Mouse (Mus musculus) embryonic facial prominence, embryonic 11.5 days (tissue): ENCODE measurements around the gene Tnfrsf8. TPM values are rescaled to one million over a fixed set of nuclear protein-coding genes. Genes with fewer than 3 reads are reported as not detected.

Experiments
- ATAC-seq: fragments of 200-750 bp; cut with Nextera tagmentation; replicated peaks from 2 replicates; pipeline ENCODE4 v1.8.0; 2017; ENCODE audit warnings: low read depth; ENCODE audit not compliant: insufficient number of reproducible peaks, low FRiP score, low TSS enrichment
- DNase-seq: peaks from one replicate; pipeline ENCODE4 v3.0.0-alpha.2; 2015; ENCODE audit warnings: low spot score
- H3K27ac ChIP-seq: fragments of 300-500 bp; sonication (generic); replicated peaks from 2 replicates; pipeline ENCODE4 v1.5.1; 2014; ENCODE audit warnings: mild to moderate bottlenecking, low read depth, low read length, control low read depth
- H3K27me3 ChIP-seq: fragments of 300-500 bp; sonication (generic); 2 replicates; pipeline ENCODE4 v1.6.1; 2014; ENCODE audit warnings: mild to moderate bottlenecking, low read length, moderate library complexity, mixed read lengths; ENCODE audit not compliant: control insufficient read depth, insufficient read depth
- H3K36me3 ChIP-seq: fragments of 300-500 bp; sonication (generic); replicated peaks from 2 replicates; pipeline ENCODE4 v1.6.1; 2014; ENCODE audit warnings: low read depth, mild to moderate bottlenecking, low read length, moderate library complexity, mixed read lengths; ENCODE audit not compliant: control insufficient read depth, insufficient read depth
- H3K4me1 ChIP-seq: fragments of 300-500 bp; sonication (generic); 2 replicates; pipeline ENCODE4 v1.6.1; 2014; ENCODE audit warnings: low read length, mixed read lengths; ENCODE audit not compliant: control insufficient read depth, insufficient read depth
- H3K4me2 ChIP-seq: fragments of 300-500 bp; sonication (generic); 2 replicates; pipeline ENCODE4 v1.6.1; 2014; ENCODE audit warnings: low read depth, mild to moderate bottlenecking, control low read depth, low read length, moderate library complexity
- H3K4me3 ChIP-seq: fragments of 300-500 bp; sonication (generic); 2 replicates; pipeline ENCODE4 v1.5.1; 2014; ENCODE audit warnings: low read depth, low read length, control low read depth
- H3K9ac ChIP-seq: fragments of 300-500 bp; sonication (generic); replicated peaks from 2 replicates; pipeline ENCODE4 v1.6.1; 2014; ENCODE audit warnings: mild to moderate bottlenecking, control low read depth, low read length
- H3K9me3 ChIP-seq: fragments of 300-500 bp; sonication (generic); replicated peaks from 2 replicates; pipeline ENCODE4 v1.6.1; 2016; ENCODE audit warnings: mild to moderate bottlenecking, low read length, inconsistent platforms, mixed read lengths; ENCODE audit not compliant: control insufficient read depth
- WGBS: fragments of 180-500 bp; shearing (Covaris S2); extraction: QIAGEN DNeasy Blood & Tissue Kit; methylation state at CpG from one replicate; pipeline ENCODE4 v1.1.7; 2014; 5-methylcytosine and 5-hydroxymethylcytosine counted together
- polyA plus RNA-seq: library from polyadenylated mRNA; unstranded; fragments of >200 nt; fragmentation: Nextera tagmentation; extraction: Ambion mirVana; gene quantifications from 2 replicates; pipeline ENCODE4 v1.2.1, GENCODE M21; 2014

The Tnfrsf8 gene
- polyA plus RNA-seq, 1 experiment from 2014 or later = 0.08 TPM

GRCm38 (mm10) chr4:145286369-145287120 lies 28.4 kb downstream of the Tnfrsf8 start:
- Histone ChIP-seq H3K4me1 (no peaks in the 10 kb centered on the region), H3K4me3 (no peak overlapping the region), H3K4me2 (no peak overlapping the region), H3K9me3 (no peaks in the 10 kb centered on the region), H3K36me3 (no peaks in the 10 kb centered on the region), H3K27me3 (no peaks in the 10 kb centered on the region), H3K9ac (no peak overlapping the region), H3K27ac (no peak overlapping the region)
- WGBS = 47% methylated on average over 4 of the region's 4 CpGs
- ATAC-seq (peak; percentile 60; the same call in 1 of the 2 replicates), DNase-seq (peak; percentile 82)

GRCm38 (mm10) chr4:145284675-145285074 lies 30.3 kb downstream of the Tnfrsf8 start:
- Histone ChIP-seq H3K36me3 (no peaks in the 10 kb centered on the region), H3K4me3 (no peak overlapping the region), H3K4me2 (no peak overlapping the region), H3K27ac (no peak overlapping the region), H3K4me1 (no peaks in the 10 kb centered on the region), H3K9me3 (no peaks in the 10 kb centered on the region), H3K9ac (no peak overlapping the region), H3K27me3 (no peaks in the 10 kb centered on the region)
- WGBS = 89% methylated on average over 4 of the region's 4 CpGs
- no peak for DNase-seq
- no peak for ATAC-seq

- ATAC-seq = no peak
- 75% methylated on average over 6 of the region's 6 CpGs for WGBS
- Histone ChIP-seq H3K4me3 (no peak overlapping the region), H3K9me3 (no peaks in the 10 kb centered on the region), H3K9ac (no peak overlapping the region), H3K27ac (no peak overlapping the region), H3K4me1 (no peaks in the 10 kb centered on the region), H3K36me3 (no peaks in the 10 kb centered on the region), H3K4me2 (no peak overlapping the region), H3K27me3 (no peaks in the 10 kb centered on the region)
- no peak for DNase-seq
These were observed 31.5 kb downstream of the Tnfrsf8 start for GRCm38 (mm10) chr4:145283441-145283840.

DNA sequence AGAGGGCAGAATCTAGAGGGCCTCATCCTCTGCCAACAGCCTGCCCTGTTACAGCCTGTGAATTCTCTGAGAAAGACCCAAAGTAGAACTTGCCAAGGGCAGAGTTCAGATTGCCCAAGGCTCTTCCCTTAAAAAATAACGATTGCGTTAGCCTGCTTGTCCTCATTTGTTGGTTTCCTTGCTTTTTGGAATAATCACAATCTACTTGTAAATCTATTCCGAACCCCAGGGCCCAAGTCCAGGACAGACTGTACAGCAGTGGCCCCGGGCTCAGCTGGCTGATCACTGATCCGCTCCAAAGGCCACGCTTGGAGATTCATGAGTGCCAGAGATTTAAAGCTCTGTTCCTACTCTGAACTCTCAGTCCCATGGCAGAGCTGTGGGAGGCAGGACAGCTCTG lies 34.0 kb downstream of the Tnfrsf8 start:
- no peak for ATAC-seq
- H3K27me3 ChIP-seq = no peaks in the 10 kb centered on the region
- 83% methylated on average over 6 of the region's 6 CpGs for WGBS
- H3K4me2 ChIP-seq = no peak overlapping the region
- no peak overlapping the region for H3K9ac ChIP-seq
- H3K4me3 ChIP-seq = no peak overlapping the region
- no peak overlapping the region for H3K27ac ChIP-seq
- DNase-seq = no peak
- H3K36me3 ChIP-seq = no peaks in the 10 kb centered on the region
- no peaks in the 10 kb centered on the region for H3K4me1 ChIP-seq
- no peaks in the 10 kb centered on the region for H3K9me3 ChIP-seq

DNA sequence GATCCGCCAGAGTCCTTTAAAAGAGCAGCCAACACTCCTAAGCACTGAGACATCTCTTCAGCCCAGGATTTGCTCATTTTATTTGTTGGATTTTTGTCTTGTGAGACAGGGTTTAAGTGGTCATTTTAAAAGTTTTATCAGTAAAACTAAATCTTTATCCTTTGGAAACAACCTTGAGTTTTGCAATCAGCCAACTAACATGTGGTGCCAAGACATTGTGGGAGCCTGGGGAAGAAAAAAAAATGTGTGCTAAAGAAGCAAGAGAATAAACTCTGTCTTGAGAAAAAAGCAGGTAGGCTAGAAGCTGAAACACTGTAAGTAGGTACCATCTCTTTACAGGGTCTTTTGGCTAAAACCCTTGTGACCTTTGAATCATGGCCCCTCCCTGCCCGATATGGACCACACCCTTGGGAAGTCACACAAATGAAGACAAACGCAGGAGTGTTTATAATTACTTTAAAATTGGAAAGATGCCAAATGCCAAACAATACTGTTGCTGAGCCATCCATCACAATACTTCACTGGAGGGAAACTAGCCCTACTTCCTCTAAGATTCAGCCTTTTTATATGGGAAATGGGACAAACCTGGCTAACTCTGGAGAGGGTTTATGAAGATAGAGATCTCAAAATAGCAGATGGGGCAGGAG lies 36.1 kb downstream of the Tnfrsf8 start:
- H3K27ac ChIP-seq = no peak overlapping the region
- no peaks in the 10 kb centered on the region for H3K9me3 ChIP-seq
- H3K9ac ChIP-seq = no peak overlapping the region
- ATAC-seq = no peak
- H3K4me3 ChIP-seq = no peak overlapping the region
- WGBS = 80% methylated on average over 3 of the region's 3 CpGs
- H3K4me2 ChIP-seq = no peak overlapping the region
- H3K4me1 ChIP-seq = no peaks in the 10 kb centered on the region
- no peaks in the 10 kb centered on the region for H3K36me3 ChIP-seq
- no peaks in the 10 kb centered on the region for H3K27me3 ChIP-seq
- no peak for DNase-seq

GRCm38 (mm10) chr4:145278231-145278630 lies 36.7 kb downstream of the Tnfrsf8 start:
- Histone ChIP-seq H3K4me3 (no peak overlapping the region), H3K4me1 (no peaks in the 10 kb centered on the region), H3K9me3 (no peaks in the 10 kb centered on the region), H3K27me3 (no peaks in the 10 kb centered on the region), H3K4me2 (no peak overlapping the region), H3K9ac (no peak overlapping the region), H3K36me3 (no peaks in the 10 kb centered on the region), H3K27ac (no peak overlapping the region)
- DNase-seq (no peak), ATAC-seq (no peak)
- WGBS = 90% methylated on average over 2 of the region's 2 CpGs

DNA sequence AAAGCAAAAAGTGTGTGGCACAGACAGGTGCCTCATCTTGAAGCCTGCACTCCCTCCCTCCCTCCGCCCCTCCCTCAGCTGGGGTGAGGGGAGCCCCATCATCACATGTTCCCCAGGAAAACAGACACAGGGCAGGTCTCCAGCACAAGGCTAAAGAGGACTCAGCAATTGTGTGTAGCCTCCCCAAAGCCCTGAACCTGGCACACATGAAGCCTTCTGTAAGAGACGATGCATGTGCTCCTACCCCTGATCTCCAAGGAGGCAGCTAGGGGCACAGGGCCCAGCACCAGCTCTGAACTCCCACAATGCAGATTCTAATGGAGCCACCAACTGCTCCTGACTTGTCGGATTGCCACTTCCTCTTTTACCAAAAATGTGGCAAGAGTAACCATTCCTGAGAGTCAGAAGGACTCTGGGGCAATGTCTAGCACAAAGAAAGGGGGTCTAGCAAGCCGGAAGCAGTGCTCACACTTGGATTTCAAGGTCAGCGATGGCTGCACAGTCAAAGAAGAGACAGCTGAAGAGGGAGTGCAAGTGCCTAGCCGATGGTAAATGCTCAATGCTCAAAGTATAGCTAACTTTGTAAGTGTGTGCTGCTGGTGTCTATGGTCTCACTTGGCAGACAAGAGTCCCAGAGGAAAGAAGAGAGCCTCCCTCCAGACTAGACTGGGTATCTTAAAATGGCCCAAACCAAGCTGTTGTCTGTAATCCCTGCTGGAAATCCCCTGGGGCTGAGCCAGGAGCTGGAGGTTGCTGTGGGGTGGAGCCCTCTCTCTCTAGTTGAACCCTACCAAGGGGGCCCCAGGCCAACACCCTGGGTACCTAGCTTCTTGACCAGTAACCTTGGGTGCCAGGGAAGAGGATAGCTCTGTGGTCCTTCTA lies 38.4 kb downstream of the Tnfrsf8 start:
- H3K9me3 ChIP-seq = no peaks in the 10 kb centered on the region
- DNase-seq = no peak
- no peaks in the 10 kb centered on the region for H3K4me1 ChIP-seq
- H3K4me3 ChIP-seq = no peak overlapping the region
- no peak overlapping the region for H3K4me2 ChIP-seq
- no peaks in the 10 kb centered on the region for H3K27me3 ChIP-seq
- 78% methylated on average over 6 of the region's 6 CpGs for WGBS
- H3K9ac ChIP-seq = no peak overlapping the region
- no peak overlapping the region for H3K27ac ChIP-seq
- H3K36me3 ChIP-seq = no peaks in the 10 kb centered on the region
- ATAC-seq = no peak
